Mouse (Mus musculus) heart, adult 8-10 months (tissue): ENCODE data around the gene Arih1. TPM values are rescaled to one million over a fixed set of nuclear protein-coding genes. Genes with fewer than 3 reads are reported as not detected.
A peak's percentile ranks its signal among the peaks of the same experiment; 100 is the strongest.

Experiments
- DNase-seq: peaks from one replicate; pipeline ENCODE4 v3.0.0; 2022; ENCODE audit warnings: low spot score
- total RNA-seq, 4 experiments: library from RNA; stranded (reverse); gene quantifications; 2 replicates each; pipeline ENCODE4 v1.2.4; 2022

The Arih1 gene
- total RNA-seq = 10 to 100 TPM; 69.9 to 81.0 (median 78.4) TPM

DNA sequence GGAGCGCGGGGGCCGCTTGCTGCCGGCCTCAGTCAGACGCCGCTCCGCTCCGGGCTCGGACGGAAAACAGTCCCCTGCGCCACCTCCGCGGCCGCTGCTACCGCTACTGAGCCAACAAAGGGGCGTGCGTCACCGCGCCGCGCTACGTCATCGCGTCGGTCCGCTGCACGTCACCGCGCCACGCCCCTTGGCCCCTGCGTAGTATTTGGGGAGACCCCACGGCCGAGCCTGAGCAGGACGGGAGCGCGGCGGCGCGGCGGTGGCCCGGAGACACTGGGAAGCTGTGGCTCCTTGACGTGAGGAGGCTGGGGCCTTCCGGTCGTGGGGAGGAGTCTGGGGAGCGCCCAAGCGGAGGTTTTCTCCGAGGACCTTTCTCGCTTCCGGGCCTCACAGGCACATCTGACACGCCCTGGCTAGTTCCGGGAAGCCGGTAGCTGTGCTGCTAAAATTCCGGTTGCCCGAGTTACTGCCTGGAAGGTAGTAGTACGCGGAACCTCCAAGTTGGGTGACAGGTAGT, at the start of gene Arih1:
TSS of gene Arih1 (minus strand) at position 70 of the 517 bp plus-strand sequence.
- peak; percentile 96 for DNase-seq

DNA sequence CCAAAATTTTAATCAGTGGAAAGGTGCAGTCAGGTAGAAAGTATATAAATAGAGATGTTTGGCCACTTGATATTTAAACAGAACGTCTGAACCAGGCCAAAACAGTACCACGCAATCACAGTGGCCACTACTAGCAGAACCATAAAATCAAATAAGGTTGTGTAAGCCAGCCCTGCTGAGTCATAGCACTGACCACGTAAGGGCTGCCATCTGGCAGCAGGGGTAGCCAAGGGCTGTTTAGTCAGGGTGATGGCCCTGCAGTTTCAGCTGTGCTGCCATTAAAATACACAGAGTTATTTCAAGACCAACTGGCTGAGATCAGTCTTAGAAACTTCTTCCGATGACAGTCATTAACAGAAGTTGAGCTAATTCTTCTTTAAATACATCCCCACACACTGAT, 47.5 kb upstream of the Arih1 start:
- peak; percentile 54 for DNase-seq

DNA sequence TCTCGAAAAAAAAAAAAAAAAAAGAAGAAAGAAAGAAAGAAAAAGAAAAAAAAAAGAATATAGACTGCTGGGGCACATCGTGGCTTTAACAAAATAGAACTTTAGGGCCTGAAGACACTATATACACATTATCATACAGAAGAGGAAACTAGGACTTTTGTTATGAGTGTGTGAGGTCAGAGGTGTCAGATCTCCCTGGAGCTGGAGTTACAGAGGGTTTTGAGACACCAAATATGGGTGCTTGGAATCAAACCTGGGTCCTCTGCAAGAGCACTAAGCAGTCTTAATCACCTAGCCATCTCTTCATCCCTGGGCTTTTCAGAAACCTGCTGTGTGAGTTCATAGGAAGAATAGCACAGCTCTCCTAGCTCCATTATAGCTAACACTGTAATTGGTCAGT, 47.0 kb upstream of the Arih1 start:
- DNase-seq = no peak

DNA sequence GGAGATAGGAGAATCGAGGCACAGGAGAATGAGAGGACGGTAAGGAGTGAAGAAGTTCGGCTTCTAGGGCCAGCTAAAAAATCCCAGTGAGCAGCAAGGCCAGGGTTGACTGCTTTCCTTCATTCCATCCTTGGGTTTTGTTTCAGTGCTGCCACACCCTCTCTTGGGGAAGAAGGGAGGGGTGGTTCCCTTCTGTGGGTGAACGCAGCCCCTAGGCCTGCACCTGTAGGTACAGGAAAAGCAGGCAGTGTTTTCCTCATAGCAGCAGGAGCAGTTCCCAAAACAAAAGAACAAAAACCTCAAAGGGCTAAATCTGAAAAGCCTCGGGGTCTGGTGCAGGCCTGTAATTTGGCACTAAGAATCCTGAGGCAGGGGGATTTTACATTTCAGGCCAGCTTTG, 45.2 kb upstream of the Arih1 start:
- no peak for DNase-seq

DNA sequence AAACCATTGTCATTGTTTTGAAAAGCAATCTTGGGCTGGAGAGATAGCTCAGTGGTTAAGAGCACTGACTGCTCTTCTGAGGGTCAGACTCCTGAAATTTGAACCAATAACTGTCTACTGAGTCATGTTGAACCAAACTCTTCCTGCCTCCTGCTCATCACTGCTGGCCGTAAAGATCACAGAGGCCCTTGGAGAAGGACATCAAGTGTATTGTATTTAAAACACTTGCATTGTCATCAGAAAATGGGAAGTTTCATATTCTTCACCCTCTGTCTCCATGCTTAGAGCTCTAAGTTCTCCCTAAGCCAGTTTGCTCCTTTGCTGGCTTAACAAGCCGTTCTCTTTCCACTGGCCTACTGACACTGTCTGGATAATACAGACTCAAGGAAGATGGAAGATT, 41.9 kb upstream of the Arih1 start:
- DNase-seq = no peak

DNA sequence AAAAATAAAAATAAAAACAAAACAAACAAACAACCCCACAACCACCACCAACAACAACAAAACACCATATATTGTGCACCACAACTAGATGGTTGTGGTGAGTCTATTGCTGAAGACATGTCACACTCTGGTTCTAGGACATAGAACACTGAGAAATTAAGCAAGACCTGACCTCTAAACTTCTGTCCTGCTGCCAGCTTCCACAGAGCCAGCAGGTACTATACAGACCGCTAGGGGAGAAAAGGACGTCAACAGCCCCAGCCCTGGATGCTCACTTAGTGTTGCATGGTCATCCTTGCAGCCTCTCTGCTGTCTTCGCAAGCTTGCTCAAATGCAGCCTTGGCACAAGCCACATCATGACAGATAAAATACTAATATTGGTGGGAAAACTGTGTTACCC, 41.2 kb upstream of the Arih1 start:
- no peak for DNase-seq

DNA sequence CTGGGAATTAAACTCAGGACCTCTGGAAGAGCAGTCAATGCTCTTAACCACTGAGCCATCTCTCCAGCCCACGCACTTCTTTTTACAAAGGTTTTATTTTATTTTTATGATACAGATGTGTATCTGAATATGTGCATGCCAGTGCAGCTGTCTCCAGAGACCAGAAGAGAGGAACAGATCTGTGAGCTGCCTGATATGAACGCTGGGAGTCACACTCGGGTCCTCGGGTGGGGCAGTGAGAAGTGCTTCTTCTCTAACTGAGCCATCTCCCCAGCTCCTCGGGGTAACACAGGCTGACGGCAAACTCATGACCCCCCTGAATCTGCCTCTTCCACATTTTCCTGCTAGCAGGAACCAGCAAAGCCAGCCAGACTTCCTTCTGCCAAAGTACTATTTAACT, 40.3 kb upstream of the Arih1 start:
- DNase-seq = no peak

DNA sequence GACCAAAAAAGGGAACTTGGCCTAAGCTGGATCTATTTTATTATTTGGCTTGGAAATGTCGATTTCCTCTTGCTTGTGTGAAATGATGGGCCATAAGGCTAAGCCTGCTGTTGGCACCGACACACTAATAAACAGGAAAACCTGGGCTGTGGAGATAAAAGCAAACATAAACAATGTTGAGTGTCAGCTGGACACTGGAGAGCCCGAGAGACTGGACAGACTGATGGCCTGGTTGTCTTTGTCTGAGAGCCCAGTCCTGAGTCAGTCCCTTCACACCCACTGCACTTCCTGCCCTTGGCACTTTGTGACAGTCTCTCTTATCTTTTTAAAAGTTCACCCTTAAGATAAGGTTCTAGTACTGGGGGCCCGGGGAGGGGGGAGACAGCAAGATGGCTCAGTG, 36.5 kb upstream of the Arih1 start:
- no peak for DNase-seq

DNA sequence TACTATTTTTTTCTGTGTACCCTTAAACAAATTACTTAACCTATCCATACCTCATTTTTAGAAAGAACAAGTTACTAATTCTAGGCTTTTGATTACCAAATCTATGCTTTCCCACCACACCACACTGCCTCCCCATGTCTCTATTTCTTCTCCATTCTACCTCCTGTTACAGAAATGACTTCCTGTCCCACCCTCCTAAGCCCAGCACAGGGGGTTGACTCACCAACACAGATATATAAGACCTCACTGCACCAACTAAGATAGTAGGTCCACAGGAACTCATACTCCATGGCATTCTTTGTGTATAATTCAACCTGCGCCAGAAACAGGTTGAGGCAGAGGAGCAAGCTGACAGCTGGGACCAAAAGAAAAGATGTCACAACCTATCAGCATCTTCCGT, 33.0 kb upstream of the Arih1 start:
- DNase-seq = no peak

DNA sequence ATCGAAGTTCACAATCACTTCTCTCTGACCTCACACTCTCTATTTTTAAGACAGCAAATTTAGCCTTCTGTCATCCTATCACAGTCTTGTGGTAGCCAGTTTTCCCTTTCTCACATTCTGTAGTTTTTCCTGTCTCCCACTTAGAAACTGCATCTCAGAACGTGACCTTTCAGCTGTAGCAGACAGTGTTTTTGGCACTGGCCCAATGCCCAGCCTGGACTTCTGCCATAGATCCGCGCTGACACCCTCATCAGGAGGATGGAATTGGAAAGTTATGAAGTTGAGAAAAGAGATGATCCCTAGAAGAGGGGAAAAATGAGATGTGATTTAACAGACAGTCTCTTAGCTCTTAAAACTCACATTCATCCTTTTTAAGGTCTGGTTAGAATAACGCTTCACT, 32.6 kb upstream of the Arih1 start:
- no peak for DNase-seq

DNA sequence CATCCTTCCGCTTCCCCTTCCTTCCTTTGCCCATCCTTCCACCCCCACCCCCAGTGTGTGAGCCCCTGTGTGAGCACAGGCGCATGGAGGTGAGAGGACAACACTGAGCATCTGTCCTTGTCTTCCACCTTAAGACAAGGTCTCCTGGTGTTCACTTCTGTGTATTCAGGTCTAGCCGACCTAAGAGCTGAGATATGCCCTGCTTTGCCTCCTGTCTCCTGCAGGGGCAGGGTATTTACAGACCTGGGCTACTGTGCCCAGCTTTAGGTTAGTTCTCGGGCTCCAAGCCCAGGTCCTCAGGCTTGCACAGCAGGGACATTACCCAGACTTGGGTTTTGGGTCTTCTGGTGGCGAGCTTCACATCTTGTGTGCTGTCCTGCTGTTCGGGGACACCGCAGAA, 30.7 kb upstream of the Arih1 start:
- no peak for DNase-seq

DNA sequence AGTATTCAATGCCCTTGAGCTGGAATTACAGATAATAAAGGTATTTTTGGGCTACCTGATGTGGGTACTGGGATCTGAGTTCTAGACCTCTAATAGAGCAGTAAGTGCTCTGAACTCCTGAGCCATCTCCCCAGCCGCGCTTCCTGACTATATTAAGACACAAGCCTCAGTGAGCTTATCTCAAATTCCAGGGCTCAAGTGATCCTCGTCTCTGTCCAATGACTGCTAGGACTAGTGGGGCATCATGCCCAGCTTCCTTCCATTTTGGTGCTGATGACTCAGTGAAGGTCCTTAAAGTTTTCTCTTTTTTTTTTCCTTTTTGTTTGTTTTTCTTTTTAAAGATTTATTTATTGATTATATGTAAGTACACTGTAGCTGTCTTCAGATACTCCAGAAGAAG, 28.7 kb upstream of the Arih1 start:
- no peak for DNase-seq

DNA sequence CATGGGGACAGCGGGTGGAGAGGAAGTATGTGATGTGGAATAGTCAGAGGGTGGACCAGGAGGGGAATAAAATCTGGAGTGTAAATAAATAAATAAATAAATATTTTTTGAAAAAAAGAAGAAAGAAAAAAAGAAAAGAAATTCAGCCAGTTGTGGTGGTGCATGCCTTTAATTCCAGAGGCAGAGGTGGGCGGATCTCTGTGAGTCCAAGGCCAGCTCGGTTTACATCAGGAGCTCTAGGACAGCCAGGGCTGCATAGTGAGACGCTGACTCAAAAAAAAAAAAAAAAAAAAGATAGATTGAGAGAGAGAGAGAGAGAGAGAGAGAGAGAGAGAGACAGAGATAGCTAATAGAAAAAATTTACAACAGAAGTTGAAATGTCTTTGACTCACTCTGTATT, 26.0 kb upstream of the Arih1 start:
- no peak for DNase-seq

DNA sequence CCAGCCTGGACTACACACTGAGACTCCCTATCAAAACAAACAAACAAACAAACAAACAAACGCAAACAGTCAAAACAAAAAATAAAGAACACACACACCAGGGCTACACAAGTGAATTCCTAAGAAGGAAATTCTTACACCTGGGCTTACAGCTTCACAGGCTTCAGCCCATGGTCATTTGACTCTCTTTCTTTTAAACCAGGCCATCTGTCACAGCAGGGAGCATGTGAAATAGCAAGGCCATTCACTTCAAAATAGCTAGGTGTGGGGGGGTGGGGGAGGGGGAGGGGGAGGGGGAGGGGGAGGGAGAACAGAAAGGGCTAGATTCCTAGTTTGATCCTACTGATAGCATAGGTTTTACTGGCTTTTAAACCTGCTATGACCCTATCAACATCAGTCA, 21.7 kb upstream of the Arih1 start:
- no peak for DNase-seq

DNA sequence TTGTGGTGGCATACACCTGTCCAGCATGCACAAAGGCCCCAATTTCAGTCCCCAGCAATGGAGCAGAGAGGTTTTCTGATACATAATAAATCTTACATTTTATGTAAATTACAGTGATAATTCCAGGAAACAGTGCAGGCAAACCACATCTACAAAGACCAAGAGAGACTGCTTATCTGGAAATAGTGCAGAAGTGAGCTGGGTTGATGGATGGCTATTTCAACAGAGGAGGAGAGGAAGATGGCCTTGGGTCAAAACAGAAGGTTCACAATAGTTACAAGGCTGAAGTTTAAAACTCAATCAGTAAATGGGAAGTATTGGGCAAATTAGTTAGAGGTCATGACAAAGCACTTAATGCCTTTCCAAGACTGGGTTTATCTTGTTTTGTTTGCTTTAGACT, 913 bp upstream of the Arih1 start:
- DNase-seq = no peak

DNA sequence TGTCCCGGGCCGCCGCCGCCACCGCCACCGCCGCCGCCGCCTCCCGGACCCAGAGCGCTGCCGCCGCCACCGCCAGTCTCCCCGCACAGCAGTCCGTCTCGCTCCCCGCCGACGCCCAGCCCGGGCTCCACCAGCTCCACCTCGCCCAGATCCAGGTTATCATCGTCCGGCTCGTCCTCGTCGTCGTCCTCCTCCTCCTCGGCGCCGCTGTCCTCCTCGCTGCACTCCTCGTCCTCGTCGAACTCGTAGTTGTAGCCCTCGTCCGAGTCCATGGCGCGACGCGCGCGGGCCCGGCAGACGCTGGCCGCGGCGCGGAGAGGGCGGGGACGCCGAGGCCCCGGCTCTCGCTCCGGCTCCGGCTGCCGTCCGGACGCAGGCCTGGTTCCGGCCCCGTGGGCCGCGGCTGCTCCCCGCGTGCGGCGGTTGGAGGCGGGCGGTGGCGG, 321 bp downstream of the Arih1 start:
- DNase-seq = no peak

DNA sequence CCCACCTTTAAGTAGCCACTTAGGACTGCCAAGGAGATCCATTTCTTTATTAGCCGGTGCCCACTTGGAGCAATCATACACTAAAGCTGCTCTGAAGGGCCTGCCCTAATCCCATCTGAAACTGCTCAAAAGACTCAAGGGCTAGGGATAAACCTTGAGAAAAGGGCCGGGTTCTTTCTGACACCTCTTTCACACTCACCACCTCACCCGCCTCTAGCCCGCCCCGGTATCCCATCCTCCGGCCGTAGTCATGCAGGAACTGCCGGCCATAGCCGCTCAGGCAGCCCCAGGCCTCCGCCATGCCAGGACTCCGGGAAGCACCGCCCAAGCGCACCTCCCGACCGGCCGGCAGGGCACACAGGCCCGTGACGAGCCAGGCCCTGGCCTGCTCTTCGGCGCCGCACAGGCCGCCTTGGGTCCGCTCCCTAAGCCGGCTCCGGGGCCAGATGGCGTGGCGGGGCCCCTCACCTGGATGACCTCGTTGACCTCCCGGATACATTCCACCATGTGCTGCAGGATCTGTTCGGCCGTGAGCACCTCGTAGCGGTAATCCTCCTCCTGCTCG, 825 bp downstream of the Arih1 start:
- peak; percentile 56 for DNase-seq

DNA sequence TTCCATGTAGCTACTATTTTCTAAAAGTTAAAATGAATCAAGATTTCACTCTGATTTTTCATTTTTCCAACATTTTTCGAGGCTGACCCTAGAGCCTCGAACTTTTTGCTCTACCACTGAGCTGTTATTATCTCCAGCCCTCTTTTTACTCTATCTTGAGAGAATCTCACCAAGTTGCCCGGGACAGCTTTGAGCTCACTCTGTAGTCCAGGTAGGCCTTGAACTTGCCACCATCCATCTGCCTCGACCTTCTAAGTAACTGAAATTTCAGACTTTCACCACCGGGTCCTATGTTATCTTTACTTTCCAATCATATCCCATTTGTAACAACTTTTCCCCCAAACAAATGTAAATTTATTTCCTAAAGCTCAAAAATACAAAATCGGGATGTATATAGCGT, 1.7 kb downstream of the Arih1 start:
- DNase-seq = no peak

DNA sequence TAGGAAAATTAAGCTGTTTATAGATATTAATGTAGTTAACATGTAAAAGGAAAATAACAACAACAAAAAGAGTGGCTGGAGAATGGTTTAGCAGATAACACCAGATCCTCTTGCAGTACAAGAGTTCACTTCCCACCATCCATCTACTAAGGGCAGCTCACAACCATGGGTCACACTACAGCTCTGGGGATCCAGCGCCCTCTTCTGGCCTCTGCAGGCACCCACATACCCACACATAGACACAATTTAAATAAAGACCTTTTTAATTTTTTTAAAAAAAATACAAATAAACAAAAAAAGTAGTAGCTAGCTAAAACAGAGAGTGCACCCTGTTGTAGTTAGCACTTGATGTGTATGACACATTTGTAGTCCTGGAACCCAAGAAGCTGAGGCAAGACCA, 4.0 kb downstream of the Arih1 start:
- DNase-seq = no peak

DNA sequence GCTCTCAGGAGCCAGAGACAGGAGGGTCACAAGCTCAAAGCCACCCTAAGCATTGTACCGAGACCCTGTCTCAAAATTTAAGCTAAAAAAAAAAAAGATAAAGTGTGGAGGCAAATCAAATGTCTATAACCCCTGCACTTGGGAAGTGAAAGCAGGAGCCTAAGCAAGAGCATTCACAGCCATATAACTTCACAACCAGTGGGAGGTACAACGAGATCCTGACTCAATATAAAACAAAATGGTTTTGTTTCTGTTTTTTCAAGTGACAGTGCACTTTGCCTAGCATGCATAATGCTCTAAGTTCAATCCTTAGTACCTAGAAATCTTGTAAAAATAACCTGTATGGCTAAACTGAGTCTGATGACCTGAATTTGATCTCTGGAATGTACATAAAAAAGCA, 9.8 kb downstream of the Arih1 start:
- DNase-seq = no peak

DNA sequence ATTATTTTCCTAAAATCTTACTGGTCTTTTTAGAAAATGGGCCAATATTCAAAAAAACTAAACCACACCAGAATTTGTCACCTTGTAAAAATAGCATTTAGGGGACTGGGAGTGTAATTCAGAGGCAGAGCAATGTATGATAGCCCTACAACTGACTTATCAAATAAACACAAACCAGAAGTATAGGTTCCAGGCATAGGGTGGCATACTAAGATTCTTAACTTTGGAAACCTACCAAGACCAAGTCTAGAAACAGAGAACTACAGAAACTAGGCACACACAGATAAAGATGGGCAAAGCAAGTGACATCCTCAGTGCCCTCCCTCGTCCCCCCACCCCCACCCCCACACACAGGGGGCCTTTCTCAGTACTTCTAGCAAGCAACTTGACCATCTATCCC, 11.6 kb downstream of the Arih1 start:
- DNase-seq = no peak

DNA sequence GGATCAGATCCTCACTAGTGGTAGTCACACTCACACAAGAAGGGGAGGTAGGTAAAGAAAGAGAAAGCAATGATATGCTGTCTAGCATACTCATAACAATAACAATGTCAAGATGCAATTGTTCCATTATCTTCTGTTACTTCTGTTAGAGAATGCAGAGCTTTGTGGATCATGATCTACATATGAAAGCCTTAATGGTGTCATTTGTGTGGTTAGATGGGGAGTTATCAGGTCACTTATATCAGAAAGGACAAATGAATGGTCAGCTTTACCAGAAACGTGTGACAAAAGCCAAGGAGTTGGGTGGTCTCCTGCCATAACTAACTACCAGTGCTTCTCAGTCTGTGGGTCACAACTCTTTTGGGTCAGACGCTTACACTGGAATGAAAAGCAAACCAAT, 13.2 kb downstream of the Arih1 start:
- no peak for DNase-seq

DNA sequence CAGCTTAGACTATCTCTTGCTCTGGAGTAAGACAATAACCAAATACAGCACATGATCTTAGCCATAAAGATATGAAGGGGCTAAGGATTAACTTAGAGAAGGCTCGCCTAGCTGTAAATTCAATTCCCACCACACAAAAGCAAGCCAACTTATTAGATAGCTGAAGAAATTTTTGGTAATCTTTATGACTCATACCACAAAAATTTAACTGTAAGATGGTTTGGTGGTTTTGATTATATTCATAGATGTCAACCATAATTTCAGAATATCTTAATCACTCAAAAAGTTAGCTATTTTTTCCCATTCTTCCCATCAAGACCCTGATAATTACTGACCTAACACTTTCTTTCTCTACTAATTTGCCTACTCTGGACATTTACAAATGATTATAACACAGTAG, 17.0 kb downstream of the Arih1 start:
- DNase-seq = no peak

DNA sequence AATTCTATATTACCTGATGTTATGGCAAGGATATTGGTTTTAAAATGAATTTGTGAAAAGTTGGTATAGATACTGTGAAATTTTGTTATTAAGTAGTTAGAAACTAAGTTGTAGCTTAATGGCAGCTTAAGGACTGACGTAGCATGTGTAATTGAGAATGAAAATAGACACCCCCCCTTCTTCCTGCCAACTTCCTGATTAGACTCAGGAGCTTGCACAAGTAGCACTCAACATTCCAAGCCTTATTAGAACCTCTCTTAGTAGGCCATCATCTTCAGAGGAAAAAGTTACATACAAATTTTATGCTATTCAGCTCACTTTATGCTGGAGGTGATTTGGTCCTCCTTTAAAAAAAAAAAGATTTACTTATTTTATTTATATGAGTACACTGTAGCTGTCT, 22.1 kb downstream of the Arih1 start:
- DNase-seq = no peak
